Mouse (Mus musculus) testis, adult 2 months (tissue): ENCODE results near the gene Sap30l.

Experiments used
- CTCF ChIP-seq: fragments of 200-500 bp; IDR thresholded peaks from 2 replicates; pipeline ENCODE4 v1.5.1; 2012; ENCODE audit warnings: low read depth, mild to moderate bottlenecking, inconsistent platforms, low read length, moderate library complexity; ENCODE audit not compliant: control insufficient read depth, insufficient read depth, insufficient replicate concordance
- POLR2A ChIP-seq: fragments of 200-500 bp; IDR thresholded peaks from 2 replicates; pipeline ENCODE4 v1.6.1; 2012; ENCODE audit warnings: low read depth, mild to moderate bottlenecking, inconsistent platforms, low read length, moderate library complexity; ENCODE audit not compliant: control insufficient read depth

DNA sequence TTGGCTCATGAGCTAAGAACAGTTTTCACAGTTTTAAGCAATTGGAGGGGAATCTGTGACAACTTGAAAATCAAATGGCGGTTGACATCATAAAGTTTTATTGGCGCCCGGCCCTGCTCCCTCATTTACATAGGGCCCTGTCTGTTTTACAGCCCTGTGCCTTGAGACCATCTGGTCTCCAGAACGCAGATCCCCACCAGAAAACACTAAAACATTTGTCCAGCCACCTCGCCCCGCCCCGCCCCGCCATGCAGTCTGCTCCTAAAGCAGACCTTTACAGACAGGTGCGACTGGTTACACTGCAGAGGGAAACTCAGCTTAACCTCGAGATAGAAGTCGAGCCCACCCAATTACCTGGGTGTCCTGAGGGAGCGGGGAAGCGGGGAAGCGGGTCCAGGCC is 21.6 kb upstream of the Sap30l start:
- TF ChIP-seq POLR2A (no peak), CTCF (no peak)
